Mouse (Mus musculus): ENCODE results near the gene Hist1h2bc. TPM values are rescaled to one million over a fixed set of nuclear protein-coding genes. Genes with fewer than 3 reads are reported as not detected.

Hist1h2bc gene
- total and polyA plus RNA-seq, 2 experiments = 228 to 312 TPM

- Histone ChIP-seq H3K79me2 (ENCODE audit: control insufficient read depth, insufficient read depth, low read length) (no peaks in the 10 kb centered on the region), H3K4me1 (ENCODE audit: control insufficient read depth, insufficient read depth, low read length) (peaks cover 7% of the 10 kb centered on the region; the same call in 1 of the 2 replicates), H3K36me3 (ENCODE audit: control insufficient read depth, insufficient read depth, low read length) (no peaks in the 10 kb centered on the region), H3K9ac (ENCODE audit: low read depth, low read length) (peak overlapping the region; percentile 57), H3K4me3 (ENCODE audit: insufficient read depth, low read depth, low read length) (peak overlapping the region; percentile 63), H3K27ac (replicated peaks; ENCODE audit: insufficient read depth, low read depth, low read length) (peak overlapping the region; percentile 65), H3K27me3 (ENCODE audit: control insufficient read depth, insufficient read depth, low read length) (no peaks in the 10 kb centered on the region)
- TF ChIP-seq POLR2A (IDR thresholded peaks at IDR 0.05; ENCODE audit: extremely low read depth, insufficient read depth, low read length) (no peak; the same call in 1 of the 2 replicates), CTCF (IDR thresholded peaks at IDR 0.05; ENCODE audit: low read depth, low read length) (no peak)
- WGBS = under 1% methylated on average over 14 of the region's 14 CpGs
- no peak for DNase-seq (ENCODE audit: extremely low read depth, low read depth, low spot score)
These were observed 55.9 kb downstream of the Hist1h2bc start for GRCm38 (mm10) chr13:23739922-23740252.

- Histone ChIP-seq H3K4me1 (ENCODE audit: control insufficient read depth, insufficient read depth, low read length) (peaks cover 8% of the 10 kb centered on the region; the same call in 1 of the 2 replicates), H3K9ac (ENCODE audit: low read depth, low read length) (peak overlapping the region; percentile 57), H3K4me3 (ENCODE audit: insufficient read depth, low read depth, low read length) (peak overlapping the region; percentile 63), H3K27me3 (ENCODE audit: control insufficient read depth, insufficient read depth, low read length) (no peaks in the 10 kb centered on the region), H3K27ac (replicated peaks; ENCODE audit: insufficient read depth, low read depth, low read length) (peak overlapping the region; percentile 65; the same call in 1 of the 2 replicates), H3K79me2 (ENCODE audit: control insufficient read depth, insufficient read depth, low read length) (no peaks in the 10 kb centered on the region), H3K36me3 (ENCODE audit: control insufficient read depth, insufficient read depth, low read length) (no peaks in the 10 kb centered on the region)
- no peak for TF ChIP-seq POLR2A (IDR thresholded peaks at IDR 0.05; ENCODE audit: extremely low read depth, insufficient read depth, low read length)
- TF ChIP-seq CTCF (IDR thresholded peaks at IDR 0.05; ENCODE audit: low read depth, low read length) = no peak
- WGBS = 19% methylated on average over 13 of the region's 13 CpGs
- no peak for DNase-seq (ENCODE audit: extremely low read depth, low read depth, low spot score)
These were observed 56.3 kb downstream of the Hist1h2bc start for GRCm38 (mm10) chr13:23740256-23740840.

- TF ChIP-seq POLR2A (IDR thresholded peaks at IDR 0.05; ENCODE audit: extremely low read depth, insufficient read depth, low read length) (no peak), CTCF (IDR thresholded peaks at IDR 0.05; ENCODE audit: low read depth, low read length) (no peak)
- H3K79me2 ChIP-seq (ENCODE audit: control insufficient read depth, insufficient read depth, low read length) = no peaks in the 10 kb centered on the region
- WGBS = 70% methylated on average over 5 of the region's 5 CpGs
- H3K27me3 ChIP-seq (ENCODE audit: control insufficient read depth, insufficient read depth, low read length) = no peaks in the 10 kb centered on the region
- peaks cover 10% of the 10 kb centered on the region; the same call in 1 of the 2 replicates for H3K4me1 ChIP-seq (ENCODE audit: control insufficient read depth, insufficient read depth, low read length)
- no peak overlapping the region for H3K9ac ChIP-seq (ENCODE audit: low read depth, low read length)
- no peak overlapping the region for H3K4me3 ChIP-seq (ENCODE audit: insufficient read depth, low read depth, low read length)
- DNase-seq (ENCODE audit: extremely low read depth, low read depth, low spot score) = no peak
- no peaks in the 10 kb centered on the region for H3K36me3 ChIP-seq (ENCODE audit: control insufficient read depth, insufficient read depth, low read length)
- no peak overlapping the region for H3K27ac ChIP-seq (replicated peaks; ENCODE audit: insufficient read depth, low read depth, low read length)
These were observed 56.9 kb downstream of the Hist1h2bc start for GRCm38 (mm10) chr13:23740910-23741309.

GRCm38 (mm10) chr13:23742007-23742406 is 58.0 kb downstream of the Hist1h2bc start:
- TF ChIP-seq CTCF (IDR thresholded peaks at IDR 0.05; ENCODE audit: low read depth, low read length) (no peak), POLR2A (IDR thresholded peaks at IDR 0.05; ENCODE audit: extremely low read depth, insufficient read depth, low read length) (no peak)
- H3K27ac ChIP-seq (replicated peaks; ENCODE audit: insufficient read depth, low read depth, low read length) = no peak overlapping the region
- no peaks in the 10 kb centered on the region for H3K79me2 ChIP-seq (ENCODE audit: control insufficient read depth, insufficient read depth, low read length)
- H3K4me3 ChIP-seq (ENCODE audit: insufficient read depth, low read depth, low read length) = no peak overlapping the region
- DNase-seq (ENCODE audit: extremely low read depth, low read depth, low spot score) = no peak
- no peak overlapping the region for H3K9ac ChIP-seq (ENCODE audit: low read depth, low read length)
- H3K4me1 ChIP-seq (ENCODE audit: control insufficient read depth, insufficient read depth, low read length) = peaks cover 10% of the 10 kb centered on the region; the same call in 1 of the 2 replicates
- no peaks in the 10 kb centered on the region for H3K36me3 ChIP-seq (ENCODE audit: control insufficient read depth, insufficient read depth, low read length)
- H3K27me3 ChIP-seq (ENCODE audit: control insufficient read depth, insufficient read depth, low read length) = no peaks in the 10 kb centered on the region

Other genes starting within 250 kb of the Hist1h2bc start
Only the 30 nearest of the 37 such genes appear.
- 9.2 and 13.4 TPM in 2 replicates for gene Hist1h2af, start 150.3 kb upstream of the Hist1h2bc start, total RNA-seq (2014; rRNA removed)
- 2.1 and 2.9 TPM in 2 replicates for gene Hist1h2af, start 150.3 kb upstream of the Hist1h2bc start, polyA plus RNA-seq (2012; rRNA removed)
- 5.6 and 12.9 TPM in 2 replicates for gene Hist1h3g, start 148.8 kb upstream of the Hist1h2bc start, total RNA-seq (2014; rRNA removed)
- gene Hist1h3g, start 148.8 kb upstream of the Hist1h2bc start, polyA plus RNA-seq (2012; rRNA removed) = 0.26 TPM in 1 of 2 replicates, not detected in the other
- gene Hist1h2bh, start 140.8 kb upstream of the Hist1h2bc start, total RNA-seq (2014; rRNA removed) = 1.3 and 1.5 TPM in 2 replicates
- gene Hist1h2bh, start 140.8 kb upstream of the Hist1h2bc start, polyA plus RNA-seq (2012; rRNA removed) = 0.07 and 0.09 TPM in 2 replicates
- 11.1 and 14.2 TPM in 2 replicates for gene Hist1h3f, start 140.1 kb upstream of the Hist1h2bc start, total RNA-seq (2014; rRNA removed)
- 0.29 and 0.30 TPM in 2 replicates for gene Hist1h3f, start 140.1 kb upstream of the Hist1h2bc start, polyA plus RNA-seq (2012; rRNA removed)
- 77.8 and 101 TPM in 2 replicates for gene Hist1h4f, start 132.6 kb upstream of the Hist1h2bc start, total RNA-seq (2014; rRNA removed)
- 0.97 TPM in 1 of 2 replicates, not detected in the other for gene Hist1h4f, start 132.6 kb upstream of the Hist1h2bc start, polyA plus RNA-seq (2012; rRNA removed)
- gene Hist1h1d, start 130.9 kb upstream of the Hist1h2bc start, total RNA-seq (2014; rRNA removed) = 2.5 and 3.0 TPM in 2 replicates
- 0.02 and 0.12 TPM in 2 replicates for gene Hist1h1d, start 130.9 kb upstream of the Hist1h2bc start, polyA plus RNA-seq (2012; rRNA removed)
- gene Hist1h3e, start 121.8 kb upstream of the Hist1h2bc start, total RNA-seq (2014; rRNA removed) = 19.9 and 26.8 TPM in 2 replicates
- 2.1 and 2.6 TPM in 2 replicates for gene Hist1h3e, start 121.8 kb upstream of the Hist1h2bc start, polyA plus RNA-seq (2012; rRNA removed)
- gene Hist1h2ae, start 113.0 kb upstream of the Hist1h2bc start, total RNA-seq (2014; rRNA removed) = 2.8 and 6.6 TPM in 2 replicates
- 0.57 TPM in 2 replicates for gene Hist1h2ae, start 113.0 kb upstream of the Hist1h2bc start, polyA plus RNA-seq (2012; rRNA removed)
- 37.2 and 44.6 TPM in 2 replicates for gene Hist1h2bg, start 112.8 kb upstream of the Hist1h2bc start, total RNA-seq (2014; rRNA removed)
- 4.0 and 4.4 TPM in 2 replicates for gene Hist1h2bg, start 112.8 kb upstream of the Hist1h2bc start, polyA plus RNA-seq (2012; rRNA removed)
- gene Hist1h2bf, start 110.0 kb upstream of the Hist1h2bc start, total RNA-seq (2014; rRNA removed) = 4.6 and 5.4 TPM in 2 replicates
- 0.39 TPM in 1 of 2 replicates, not detected in the other for gene Hist1h2bf, start 110.0 kb upstream of the Hist1h2bc start, polyA plus RNA-seq (2012; rRNA removed)
- 5.4 and 11.5 TPM in 2 replicates for gene Hist1h2ad, start 109.8 kb upstream of the Hist1h2bc start, total RNA-seq (2014; rRNA removed)
- gene Hist1h2ad, start 109.8 kb upstream of the Hist1h2bc start, polyA plus RNA-seq (2012; rRNA removed) = 1.1 TPM in 1 of 2 replicates, not detected in the other
- 3.4 and 5.9 TPM in 2 replicates for gene Hist1h3d, start 108.4 kb upstream of the Hist1h2bc start, total RNA-seq (2014; rRNA removed)
- gene Hist1h3d, start 108.4 kb upstream of the Hist1h2bc start, polyA plus RNA-seq (2012; rRNA removed) = 0.48 and 0.87 TPM in 2 replicates
- 162 and 174 TPM in 2 replicates for gene Hist1h4d, start 102.6 kb upstream of the Hist1h2bc start, total RNA-seq (2014; rRNA removed)
- 2.1 and 2.8 TPM in 2 replicates for gene Hist1h4d, start 102.6 kb upstream of the Hist1h2bc start, polyA plus RNA-seq (2012; rRNA removed)
- gene Hist1h2be, start 63.1 kb upstream of the Hist1h2bc start, total RNA-seq (2014; rRNA removed) = 5.4 and 6.6 TPM in 2 replicates
- 0.28 and 0.60 TPM in 2 replicates for gene Hist1h2be, start 63.1 kb upstream of the Hist1h2bc start, polyA plus RNA-seq (2012; rRNA removed)
- 22.0 and 27.0 TPM in 2 replicates for gene Hist1h1e, start 61.6 kb upstream of the Hist1h2bc start, total RNA-seq (2014; rRNA removed)
- 0.73 and 0.77 TPM in 2 replicates for gene Hist1h1e, start 61.6 kb upstream of the Hist1h2bc start, polyA plus RNA-seq (2012; rRNA removed)
- 4.9 and 6.2 TPM in 2 replicates for gene Hist1h2ac, start 251 bp upstream of the Hist1h2bc start, total RNA-seq (2014; rRNA removed)
- gene Hist1h2ac, start 251 bp upstream of the Hist1h2bc start, polyA plus RNA-seq (2012; rRNA removed) = 0.12 and 0.22 TPM in 2 replicates
- gene Hist1h1t, start 11.6 kb downstream of the Hist1h2bc start, total RNA-seq (2014; rRNA removed) = not detected in 2 replicates
- not detected in 2 replicates for gene Hist1h1t, start 11.6 kb downstream of the Hist1h2bc start, polyA plus RNA-seq (2012; rRNA removed)
- 190 and 256 TPM in 2 replicates for gene Hist1h4c, start 14.3 kb downstream of the Hist1h2bc start, total RNA-seq (2014; rRNA removed)
- 0.95 and 3.1 TPM in 2 replicates for gene Hist1h4c, start 14.3 kb downstream of the Hist1h2bc start, polyA plus RNA-seq (2012; rRNA removed)
- 30.4 and 35.3 TPM in 2 replicates for gene Hfe, start 26.7 kb downstream of the Hist1h2bc start, total RNA-seq (2014; rRNA removed)
- gene Hfe, start 26.7 kb downstream of the Hist1h2bc start, polyA plus RNA-seq (2012; rRNA removed) = 32.6 and 40.9 TPM in 2 replicates
- gene Hist1h1c, start 54.6 kb downstream of the Hist1h2bc start, total RNA-seq (2014; rRNA removed) = 43.6 and 68.1 TPM in 2 replicates
- gene Hist1h1c, start 54.6 kb downstream of the Hist1h2bc start, polyA plus RNA-seq (2012; rRNA removed) = 20.9 and 31.6 TPM in 2 replicates
- gene Hist1h3c, start 61.4 kb downstream of the Hist1h2bc start, total RNA-seq (2014; rRNA removed) = 8.0 and 24.1 TPM in 2 replicates
- gene Hist1h3c, start 61.4 kb downstream of the Hist1h2bc start, polyA plus RNA-seq (2012; rRNA removed) = 0.20 and 0.27 TPM in 2 replicates
- gene Hist1h2bb, start 62.5 kb downstream of the Hist1h2bc start, total RNA-seq (2014; rRNA removed) = 41.9 and 75.6 TPM in 2 replicates
- 0.41 and 0.55 TPM in 2 replicates for gene Hist1h2bb, start 62.5 kb downstream of the Hist1h2bc start, polyA plus RNA-seq (2012; rRNA removed)
- gene Hist1h2ab, start 66.9 kb downstream of the Hist1h2bc start, total RNA-seq (2014; rRNA removed) = 19.4 and 55.8 TPM in 2 replicates
- gene Hist1h2ab, start 66.9 kb downstream of the Hist1h2bc start, polyA plus RNA-seq (2012; rRNA removed) = 0.45 and 1.0 TPM in 2 replicates
- gene Hist1h3b, start 68.1 kb downstream of the Hist1h2bc start, total RNA-seq (2014; rRNA removed) = 15.2 and 31.1 TPM in 2 replicates
- 0.23 and 0.58 TPM in 2 replicates for gene Hist1h3b, start 68.1 kb downstream of the Hist1h2bc start, polyA plus RNA-seq (2012; rRNA removed)
- 62.4 and 63.4 TPM in 2 replicates for gene Hist1h4b, start 72.8 kb downstream of the Hist1h2bc start, total RNA-seq (2014; rRNA removed)
- gene Hist1h4b, start 72.8 kb downstream of the Hist1h2bc start, polyA plus RNA-seq (2012; rRNA removed) = 1.2 TPM in 1 of 2 replicates, not detected in the other
- gene Hist1h4a, start 77.0 kb downstream of the Hist1h2bc start, total RNA-seq (2014; rRNA removed) = 21.0 and 54.0 TPM in 2 replicates
- 0.76 TPM in 1 of 2 replicates, not detected in the other for gene Hist1h4a, start 77.0 kb downstream of the Hist1h2bc start, polyA plus RNA-seq (2012; rRNA removed)
- 18.3 and 43.5 TPM in 2 replicates for gene Hist1h3a, start 78.2 kb downstream of the Hist1h2bc start, total RNA-seq (2014; rRNA removed)
- 2.0 TPM in 2 replicates for gene Hist1h3a, start 78.2 kb downstream of the Hist1h2bc start, polyA plus RNA-seq (2012; rRNA removed)
- gene Hist1h1a, start 79.5 kb downstream of the Hist1h2bc start, total RNA-seq (2014; rRNA removed) = 5.6 and 6.2 TPM in 2 replicates
- gene Hist1h1a, start 79.5 kb downstream of the Hist1h2bc start, polyA plus RNA-seq (2012; rRNA removed) = 0.12 TPM in 1 of 2 replicates, not detected in the other
- not detected in 2 replicates for gene Trim38, start 85.7 kb downstream of the Hist1h2bc start, total RNA-seq (2014; rRNA removed)
- not detected in 2 replicates for gene Trim38, start 85.7 kb downstream of the Hist1h2bc start, polyA plus RNA-seq (2012; rRNA removed)
- gene Slc17a2, start 122.8 kb downstream of the Hist1h2bc start, total RNA-seq (2014; rRNA removed) = 175 and 208 TPM in 2 replicates
- gene Slc17a2, start 122.8 kb downstream of the Hist1h2bc start, polyA plus RNA-seq (2012; rRNA removed) = 144 and 189 TPM in 2 replicates